Mouse (Mus musculus): ENCODE data around the gene Hdhd5.

Gene Hdhd5

DNA sequence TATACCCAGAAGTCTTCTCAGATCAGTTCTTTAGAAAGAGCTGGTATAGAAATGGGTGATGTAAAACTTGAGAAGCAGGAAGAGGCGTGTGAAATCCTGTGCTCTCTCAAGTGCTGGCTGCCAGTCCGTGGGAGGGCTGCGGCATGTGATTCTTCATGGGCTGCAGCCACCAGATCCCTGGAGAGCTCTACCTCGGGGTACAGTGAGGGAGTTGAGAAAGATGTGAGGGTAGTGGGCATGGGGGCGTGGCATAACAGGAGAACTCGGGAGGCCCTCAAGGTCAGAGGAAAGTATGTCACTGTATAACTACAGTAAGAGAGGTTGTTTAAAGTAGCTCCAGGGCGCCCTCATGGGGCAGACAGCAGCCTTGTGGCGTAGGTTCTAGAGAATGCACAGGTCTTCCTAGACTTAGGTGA lies 47.9 kb downstream of the Hdhd5 start:
- peak; percentile 49 to 68 for DNase-seq (ENCODE audit: low spot score in 2 of 2)

GRCm38 (mm10) chr6:120482756-120483155 lies 48.4 kb downstream of the Hdhd5 start:
- no peak for DNase-seq (ENCODE audit: low spot score in 2 of 2)

- DNase-seq (ENCODE audit: low spot score in 2 of 2): no peak
These were observed 49.1 kb downstream of the Hdhd5 start for GRCm38 (mm10) chr6:120482021-120482420.

DNA sequence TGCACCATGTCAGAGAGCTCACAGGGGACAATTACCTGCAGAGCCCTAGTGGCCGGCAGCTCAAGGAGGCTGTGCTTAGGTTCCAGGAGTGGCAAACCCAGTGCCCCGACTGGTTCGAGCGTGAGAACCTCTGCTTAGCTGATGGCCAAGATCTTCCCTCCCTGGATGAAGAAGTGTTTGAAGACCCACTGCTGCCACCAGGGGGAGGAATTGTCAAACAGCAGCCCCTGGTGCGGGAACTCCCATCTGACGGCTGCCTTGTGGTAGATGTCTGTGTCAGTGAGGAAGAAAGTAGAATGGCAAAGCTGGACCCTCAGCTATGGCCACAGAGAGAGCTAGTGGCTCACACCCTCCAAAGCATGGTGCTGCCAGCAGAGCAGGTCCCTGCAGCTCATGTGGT lies 49.6 kb downstream of the Hdhd5 start:
- peak in 1 of 2 experiments; percentile 54 for DNase-seq (ENCODE audit: low spot score in 2 of 2)

DNA sequence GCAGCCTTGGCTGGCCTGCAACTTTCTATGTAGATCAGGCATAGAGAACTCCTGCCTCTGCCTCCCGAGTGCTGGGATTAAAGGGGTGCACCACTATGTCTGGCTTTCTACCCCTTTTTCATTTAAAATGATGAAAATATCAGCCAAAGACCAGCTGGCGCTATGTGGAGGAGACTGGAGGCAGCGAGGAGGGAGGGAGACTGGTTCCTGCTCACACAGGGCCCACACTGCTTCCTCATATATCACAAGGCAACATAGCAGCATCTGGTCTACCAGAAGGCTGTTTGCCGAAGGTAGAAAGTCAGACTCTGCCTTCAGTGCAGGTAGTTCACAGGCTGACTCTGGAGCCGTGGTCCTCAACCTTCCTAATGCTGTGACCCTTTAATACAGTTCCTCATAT lies 50.8 kb downstream of the Hdhd5 start:
- DNase-seq (ENCODE audit: low spot score in 2 of 2): no peak

DNA sequence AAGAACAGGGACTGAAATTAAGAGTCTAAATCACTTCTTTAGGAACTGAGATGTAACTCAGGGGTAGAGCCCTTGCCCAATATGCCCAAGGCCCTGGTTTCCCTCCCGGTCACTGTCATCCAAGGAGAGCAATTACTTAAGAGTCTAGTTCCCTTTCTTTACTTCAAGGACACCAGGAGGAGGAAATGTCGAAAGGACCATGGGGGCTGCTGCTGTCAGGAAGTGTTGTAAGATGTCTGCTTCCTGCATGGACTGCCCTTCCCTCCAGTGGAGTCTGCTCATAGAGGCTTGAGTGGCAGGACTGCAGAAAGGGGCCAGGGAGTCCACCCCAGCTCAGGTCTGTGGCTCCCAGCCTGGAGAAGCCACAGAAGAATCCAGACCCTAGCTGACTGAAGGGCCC lies 51.8 kb downstream of the Hdhd5 start:
- no peak for DNase-seq (ENCODE audit: low spot score in 2 of 2)

- DNase-seq (ENCODE audit: low spot score in 2 of 2): no peak
These were observed 55.8 kb downstream of the Hdhd5 start for GRCm38 (mm10) chr6:120475288-120475687.

DNA sequence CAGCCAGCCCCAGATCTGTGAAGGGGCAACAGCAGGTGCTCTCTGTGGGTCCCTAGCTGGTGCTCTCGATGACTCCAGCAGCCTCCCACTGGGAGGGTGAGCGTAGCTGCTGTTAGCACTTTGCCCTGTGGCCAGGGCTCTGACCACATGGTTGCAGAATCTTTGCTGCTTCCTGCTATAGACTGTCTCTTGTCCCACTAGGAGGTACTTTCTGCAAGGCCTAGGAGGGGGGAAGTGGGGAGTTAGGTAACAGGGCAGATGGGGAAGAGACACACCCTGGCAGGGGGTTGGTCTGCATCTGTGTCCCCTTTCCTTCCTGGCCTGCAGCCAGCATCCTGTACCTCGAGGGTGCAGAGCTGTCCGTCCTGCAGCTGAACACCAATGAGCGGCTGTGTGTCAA lies 57.7 kb downstream of the Hdhd5 start:
- DNase-seq (ENCODE audit: low spot score in 2 of 2): no peak

- DNase-seq (ENCODE audit: low spot score in 2 of 2): no peak
These were observed 58.5 kb downstream of the Hdhd5 start for GRCm38 (mm10) chr6:120472455-120473140.

GRCm38 (mm10) chr6:120471991-120472441 lies 59.1 kb downstream of the Hdhd5 start:
- DNase-seq (ENCODE audit: low spot score in 2 of 2): no peak

DNA sequence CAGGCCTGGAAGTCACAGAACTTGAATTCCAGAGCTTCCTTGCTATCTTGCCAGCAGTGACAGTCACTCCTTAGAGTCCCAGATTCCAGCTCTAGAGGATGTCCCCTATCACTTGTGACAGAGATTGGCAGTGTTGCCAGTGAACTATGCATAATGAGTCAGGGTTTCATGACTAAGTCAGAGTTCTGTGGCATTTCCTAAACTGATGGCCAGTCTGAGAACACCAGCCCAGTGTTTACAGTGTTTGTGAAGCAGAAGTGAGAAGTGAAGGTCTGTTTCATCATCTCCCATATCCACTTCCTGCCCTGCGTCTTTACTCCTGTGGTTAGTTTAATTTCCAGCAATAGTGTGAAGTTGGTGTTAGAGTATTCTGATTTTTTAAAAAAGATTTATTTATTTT lies 60.5 kb downstream of the Hdhd5 start:
- no peak for DNase-seq (ENCODE audit: low spot score in 2 of 2)

DNA sequence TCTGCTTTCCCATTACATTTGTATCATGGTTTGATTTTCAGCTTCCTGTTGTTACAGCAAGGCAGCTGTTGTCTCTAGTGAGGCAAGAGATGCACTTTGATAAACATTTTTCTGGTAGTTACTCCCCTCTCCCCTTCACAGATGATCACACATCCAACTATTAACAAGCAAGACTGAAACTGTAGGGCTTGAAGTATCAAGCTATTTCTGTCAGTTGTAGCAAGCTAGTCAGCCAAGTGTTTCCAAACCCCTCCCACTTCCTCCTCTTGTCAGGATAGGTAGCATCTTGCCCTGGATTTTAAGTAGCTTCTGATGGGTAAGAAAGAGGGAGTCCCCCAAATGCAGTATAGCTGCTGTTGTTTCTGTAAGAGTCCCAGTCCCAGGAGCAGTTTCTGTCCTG lies 61.3 kb downstream of the Hdhd5 start:
- no peak for DNase-seq (ENCODE audit: low spot score in 2 of 2)

- DNase-seq (ENCODE audit: low spot score in 2 of 2): no peak
These were observed 61.9 kb downstream of the Hdhd5 start for GRCm38 (mm10) chr6:120469268-120469667.

GRCm38 (mm10) chr6:120468259-120468658 lies 62.9 kb downstream of the Hdhd5 start:
- DNase-seq (ENCODE audit: low spot score in 2 of 2): no peak

- peak; percentile 72 for DNase-seq (ENCODE audit: low spot score in 2 of 2)
These were observed 64.3 kb downstream of the Hdhd5 start for GRCm38 (mm10) chr6:120466609-120467329.

DNA sequence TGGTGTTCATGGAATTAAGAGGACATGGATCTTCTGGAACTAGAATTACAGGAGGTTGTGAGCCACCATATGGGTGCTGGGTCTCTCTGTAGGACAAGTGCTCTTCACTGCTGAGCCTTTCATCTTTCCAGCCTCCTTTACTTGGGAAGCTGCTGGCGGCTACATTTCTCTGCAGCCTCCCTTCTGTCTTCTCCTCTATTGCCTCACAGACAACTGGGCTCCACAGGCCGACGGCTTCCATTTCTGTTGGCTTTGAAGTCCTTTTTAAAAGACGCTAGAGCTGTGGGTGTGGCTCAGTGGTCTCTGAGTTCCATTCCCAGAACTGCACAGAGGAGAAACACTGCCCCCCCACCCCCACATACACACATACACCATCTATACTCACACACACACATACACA lies 65.7 kb downstream of the Hdhd5 start:
- DNase-seq (ENCODE audit: low spot score in 2 of 2): no peak

DNA sequence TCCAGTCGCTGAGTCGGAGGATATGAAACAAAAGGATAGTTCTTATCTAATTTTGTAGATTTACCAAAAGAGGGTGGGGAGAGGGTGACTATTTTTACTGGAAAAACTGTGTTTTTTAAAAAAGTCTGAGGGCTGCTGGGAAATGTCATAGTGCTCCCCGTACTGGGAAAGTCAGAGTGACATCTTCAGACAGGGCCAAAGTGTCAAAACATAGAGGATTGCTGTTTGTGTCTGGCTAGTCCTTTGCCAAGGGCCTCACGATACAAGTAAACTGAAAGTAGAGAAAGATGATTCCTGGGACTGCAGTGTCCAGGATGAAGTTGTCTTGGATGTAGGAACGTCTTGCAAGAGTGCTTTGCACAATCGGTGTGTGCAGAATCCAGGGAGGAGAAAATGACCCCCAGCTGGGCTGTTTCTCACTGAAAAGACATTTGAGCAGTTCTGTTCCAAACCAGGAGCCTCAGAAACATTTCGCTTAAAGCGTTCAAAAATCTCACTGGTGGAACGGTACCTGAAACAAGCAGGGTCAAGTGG lies 66.6 kb downstream of the Hdhd5 start:
- DNase-seq (ENCODE audit: low spot score in 2 of 2): no peak

DNA sequence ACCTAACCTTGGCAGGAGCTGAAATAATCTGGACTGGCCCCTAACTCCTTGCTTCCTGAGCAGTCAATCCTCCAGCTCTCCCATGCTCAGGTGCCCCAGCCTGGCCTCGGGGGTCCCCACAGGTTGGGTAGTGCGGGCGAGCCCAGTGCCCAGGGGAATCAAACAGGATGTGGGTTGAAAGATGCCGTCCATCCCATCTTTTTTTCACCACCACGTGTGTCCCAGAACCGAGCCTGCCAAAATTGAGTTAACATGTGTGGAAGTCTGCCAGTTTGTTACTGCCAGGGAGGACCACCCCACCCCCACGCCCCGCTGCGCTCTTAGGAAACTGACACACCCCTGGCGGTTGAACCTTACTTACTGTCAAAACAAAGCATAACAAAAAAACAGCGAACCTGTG lies 67.2 kb downstream of the Hdhd5 start:
- DNase-seq (ENCODE audit: low spot score in 2 of 2): peak; percentile 54 to 72

- peak; percentile 87 to 93 for DNase-seq (ENCODE audit: low spot score in 2 of 2)
These were observed 67.8 kb downstream of the Hdhd5 start, which contains the start of gene Il17ra for GRCm38 (mm10) chr6:120463086-120463871. Gene Il17ra, plus strand, starts transcription at chr6:120463247.

GRCm38 (mm10) chr6:120462251-120462650 lies 68.9 kb downstream of the Hdhd5 start:
- DNase-seq (ENCODE audit: low spot score in 2 of 2): no peak

GRCm38 (mm10) chr6:120461217-120461616 lies 69.9 kb downstream of the Hdhd5 start:
- no peak for DNase-seq (ENCODE audit: low spot score in 2 of 2)

All from thymus, postnatal 10 days (tissue).